Mouse (Mus musculus) spleen, adult 2 months (tissue): Measurements from ENCODE around the gene Hmga2.

ENCODE experiments used
- CTCF ChIP-seq: fragments of 200-500 bp; IDR thresholded peaks from 2 replicates; pipeline ENCODE4 v1.5.1; 2011; ENCODE audit warnings: mild to moderate bottlenecking, inconsistent platforms; ENCODE audit not compliant: insufficient read depth, insufficient read length, insufficient replicate concordance; ENCODE audit errors: extremely low read depth
- POLR2A ChIP-seq: fragments of 200-500 bp; IDR thresholded peaks from 2 replicates; pipeline ENCODE4 v1.6.1; 2011; ENCODE audit warnings: low read depth, low read length, inconsistent platforms

DNA sequence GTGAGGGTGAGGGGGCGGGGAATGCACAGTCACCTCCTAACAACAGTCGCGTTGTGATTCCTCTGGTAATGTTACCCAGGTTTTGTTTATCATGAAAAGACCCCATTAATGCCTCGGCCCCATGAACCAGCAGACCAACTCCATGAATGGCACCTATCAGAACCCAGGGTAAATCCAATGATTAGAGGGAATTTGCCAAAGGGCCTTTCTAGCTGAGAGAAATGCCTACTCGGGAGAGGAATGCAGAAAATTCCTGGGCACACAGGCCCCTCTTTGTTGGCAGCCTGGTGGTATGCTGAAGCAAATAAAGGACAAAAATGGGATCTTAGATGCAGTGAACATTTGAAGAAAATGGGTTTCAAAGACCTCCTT lies 59.2 kb downstream of the Hmga2 start:
- TF ChIP-seq POLR2A (no peak), CTCF (no peak)
